Mouse (Mus musculus): ENCODE data around the gene Cysrt1.
"Not testable (repeated sequence)": the region's sequence is repeated elsewhere in the genome, so short reads cannot be mapped to it uniquely, and the experiment has no call there.

Gene Cysrt1

DNA sequence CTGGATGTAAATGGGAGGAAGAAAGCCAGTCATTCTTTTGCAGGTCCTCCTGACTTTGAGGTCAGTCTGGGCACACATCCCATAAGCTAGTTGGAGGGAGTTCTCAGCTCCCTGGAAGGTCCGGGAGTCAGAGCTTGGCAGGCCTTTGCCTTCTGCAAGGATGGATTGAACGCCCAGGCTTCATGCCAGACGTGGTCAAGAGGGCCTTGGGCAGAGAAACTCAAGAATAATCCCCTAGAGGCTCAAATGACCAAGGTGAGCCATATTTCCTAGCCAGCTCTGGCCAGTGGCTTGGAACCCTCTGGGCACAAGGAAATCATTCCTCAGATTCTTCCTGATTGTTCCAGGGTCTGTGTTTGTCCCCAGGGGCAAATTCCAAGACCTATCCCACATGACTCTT lies 22.6 kb upstream of the Cysrt1 start:
- DNase-seq (ENCODE audit: low spot score) = no peak

DNA sequence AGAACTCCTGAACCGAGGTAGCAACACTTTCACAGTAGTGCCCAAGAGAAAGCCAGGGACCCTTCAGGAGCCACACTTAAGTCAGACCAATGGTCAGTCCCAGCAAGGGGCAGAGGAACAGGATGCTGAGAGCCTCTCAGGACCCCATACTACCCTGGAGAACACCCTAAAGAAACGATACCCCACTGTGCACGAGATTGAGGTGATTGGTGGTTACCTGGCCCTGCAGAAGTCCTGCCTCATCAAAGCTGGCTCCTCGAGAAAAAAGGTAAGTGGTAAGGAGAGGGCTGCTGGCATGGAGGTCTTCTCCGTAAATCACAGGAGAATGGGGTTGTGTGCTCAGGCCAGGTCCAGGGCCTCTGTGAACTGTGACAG lies 22.0 kb upstream of the Cysrt1 start:
- no peak for DNase-seq (ENCODE audit: low spot score)

DNA sequence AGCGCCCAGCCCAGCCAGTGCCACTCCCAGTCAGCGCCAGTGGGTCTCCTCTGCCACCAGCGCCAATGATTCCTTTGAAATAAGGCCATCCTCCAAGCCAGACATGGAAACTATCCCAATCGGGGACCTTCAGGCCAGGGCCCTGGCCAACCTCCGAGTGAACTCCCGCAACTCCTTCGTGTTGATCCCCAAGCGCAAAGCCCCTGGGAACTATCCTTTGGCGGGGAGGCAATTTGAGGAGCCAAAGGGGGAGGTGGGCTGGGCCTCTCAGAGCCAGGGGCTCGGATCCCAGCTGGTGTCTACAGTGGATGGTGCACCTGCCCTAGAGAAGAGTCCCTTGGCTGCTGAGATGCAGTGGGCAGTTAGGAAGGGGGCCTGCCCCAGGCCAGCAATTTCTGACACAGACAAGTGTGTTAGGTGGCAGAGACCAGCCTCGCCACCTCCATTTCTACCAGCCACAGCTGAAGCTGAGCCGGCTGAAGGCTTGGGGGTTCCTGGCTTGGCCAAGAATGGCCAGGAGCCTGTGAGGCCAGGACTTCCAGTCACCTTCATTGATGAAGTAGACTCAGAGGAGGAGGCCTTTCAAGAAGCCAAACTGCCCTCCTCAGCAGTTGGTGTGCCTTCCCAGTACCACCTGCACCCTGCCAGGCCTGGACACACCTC lies 21.5 kb upstream of the Cysrt1 start:
- DNase-seq (ENCODE audit: low spot score) = no peak

DNA sequence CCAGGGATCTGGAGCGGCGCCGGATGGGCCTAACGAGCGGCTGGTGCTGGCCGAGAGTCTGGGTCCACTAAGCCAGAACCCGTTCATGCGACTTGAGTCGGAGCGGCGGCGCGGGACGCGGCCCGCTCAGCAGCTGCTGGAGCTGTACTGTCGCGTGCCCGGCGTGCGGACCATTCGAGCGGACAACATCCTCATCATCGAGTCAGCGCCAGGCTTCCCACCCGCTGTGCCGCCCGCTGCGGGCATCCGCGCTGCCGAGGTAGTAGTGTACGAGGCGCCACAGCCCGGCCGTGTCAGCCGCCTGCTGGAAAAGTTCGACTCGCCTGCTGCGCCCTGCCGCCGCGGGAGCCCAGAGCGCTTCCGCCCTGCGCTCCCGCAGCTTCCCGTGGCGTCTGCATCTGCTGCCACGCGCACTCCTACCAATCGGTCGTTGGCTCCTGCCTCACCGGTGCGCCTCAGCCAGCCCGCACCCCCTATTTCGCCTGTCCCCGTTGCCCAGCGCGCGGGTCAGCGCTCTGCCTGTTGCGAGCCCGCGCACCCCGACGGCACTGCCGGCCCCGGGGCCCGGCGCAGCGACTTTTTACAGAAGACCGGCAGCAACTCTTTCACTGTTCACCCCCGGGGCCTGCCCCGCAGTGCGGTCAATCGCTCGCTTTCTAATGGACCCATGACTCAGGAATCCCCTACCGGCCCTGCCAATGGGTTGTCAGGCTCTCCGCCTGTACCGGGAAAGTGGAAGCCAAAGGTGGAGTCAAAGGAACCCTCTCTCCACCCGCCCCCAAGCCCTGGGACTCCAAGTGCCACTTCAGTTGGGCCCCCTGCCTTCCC lies 20.8 kb upstream of the Cysrt1 start:
- DNase-seq (ENCODE audit: low spot score) = peak; percentile 72

DNA sequence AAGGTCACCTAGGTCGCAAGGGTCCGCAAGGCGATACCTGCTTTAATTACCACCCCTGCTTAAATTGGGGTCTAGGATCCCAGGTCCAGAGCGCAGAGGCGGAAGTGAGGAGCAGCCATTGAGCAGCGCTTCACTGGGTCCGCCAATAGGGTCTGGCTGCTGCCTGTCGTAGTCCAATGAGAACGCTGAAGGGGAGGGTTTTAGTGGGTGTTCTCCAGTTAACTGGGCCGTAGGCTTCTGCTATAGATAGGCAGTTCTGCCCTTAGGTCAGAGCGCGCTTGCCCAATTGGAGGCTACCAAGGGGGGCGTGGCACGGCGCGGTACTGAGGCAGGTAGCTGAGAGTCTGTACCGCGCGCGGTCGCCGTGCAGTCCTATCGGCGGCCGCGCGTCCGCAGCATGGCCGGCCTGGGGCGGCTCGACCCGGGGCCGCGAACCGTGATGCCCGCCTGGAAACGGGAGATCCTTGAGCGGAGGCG lies 20.1 kb upstream of the Cysrt1 start, which contains the start of gene Tprn:
Tprn (plus strand) TSS at position 328 of the 477 bp plus-strand sequence.
- DNase-seq (ENCODE audit: low spot score) = peak; percentile 93

DNA sequence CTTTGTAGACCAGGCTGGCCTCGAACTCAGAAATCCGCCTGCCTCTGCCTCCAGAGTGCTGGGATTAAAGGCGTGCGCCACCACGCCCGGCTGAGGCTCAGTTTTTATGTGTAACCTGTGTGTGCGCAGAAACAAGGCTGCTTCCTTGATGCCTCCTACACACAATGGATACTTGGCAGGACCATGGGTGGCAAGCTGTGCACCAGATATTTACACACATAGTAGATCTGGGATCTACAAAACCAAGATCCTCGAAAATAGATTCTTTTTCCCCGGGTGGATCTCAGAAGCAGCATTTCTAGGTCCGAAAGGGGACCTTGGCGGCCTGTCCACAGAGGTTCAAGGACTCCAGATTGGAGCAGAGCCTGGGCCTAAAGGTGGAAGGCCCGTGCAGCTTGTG lies 19.6 kb upstream of the Cysrt1 start:
- no peak for DNase-seq (ENCODE audit: low spot score)

DNA sequence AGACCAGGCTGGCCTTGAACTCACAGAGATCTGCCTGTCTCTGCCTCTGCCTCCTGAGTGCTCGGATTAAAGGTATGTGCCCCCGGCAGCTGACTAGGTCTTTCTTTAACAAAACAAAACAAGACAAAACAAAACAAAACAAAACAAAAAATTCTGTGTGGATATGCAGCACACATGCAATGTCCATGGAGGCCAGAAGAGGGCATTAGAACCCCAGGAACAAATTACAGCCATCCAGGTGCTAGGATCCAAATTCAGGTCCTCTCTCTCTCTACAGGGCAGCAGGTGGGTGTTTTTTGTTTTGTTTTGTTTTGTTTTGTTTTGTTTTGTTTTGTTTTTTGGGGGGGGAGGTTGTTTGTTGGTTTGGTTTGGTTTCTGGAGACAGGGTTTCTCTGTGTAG lies 16.6 kb upstream of the Cysrt1 start:
- peak; percentile 20 for DNase-seq (ENCODE audit: low spot score)

DNA sequence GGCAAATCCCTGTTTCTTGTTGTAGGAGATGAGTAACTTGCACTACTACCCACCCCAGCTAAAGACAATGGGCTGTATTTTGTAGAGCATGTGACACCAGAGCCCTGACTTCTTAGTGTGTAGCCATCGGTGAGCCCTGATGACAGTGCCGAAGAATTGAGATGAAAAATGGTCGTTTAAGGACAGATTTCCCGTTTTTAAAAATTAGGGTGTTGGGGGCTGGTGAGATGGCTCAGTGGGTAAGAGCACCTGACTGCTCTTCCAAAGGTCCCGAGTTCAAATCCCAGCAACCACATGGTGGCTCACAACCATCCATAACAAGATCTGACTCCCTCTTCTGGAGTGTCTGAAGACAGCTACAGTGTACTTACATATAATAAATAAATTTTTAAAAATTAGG lies 15.0 kb upstream of the Cysrt1 start:
- DNase-seq (ENCODE audit: low spot score) = not testable (repeated sequence)

DNA sequence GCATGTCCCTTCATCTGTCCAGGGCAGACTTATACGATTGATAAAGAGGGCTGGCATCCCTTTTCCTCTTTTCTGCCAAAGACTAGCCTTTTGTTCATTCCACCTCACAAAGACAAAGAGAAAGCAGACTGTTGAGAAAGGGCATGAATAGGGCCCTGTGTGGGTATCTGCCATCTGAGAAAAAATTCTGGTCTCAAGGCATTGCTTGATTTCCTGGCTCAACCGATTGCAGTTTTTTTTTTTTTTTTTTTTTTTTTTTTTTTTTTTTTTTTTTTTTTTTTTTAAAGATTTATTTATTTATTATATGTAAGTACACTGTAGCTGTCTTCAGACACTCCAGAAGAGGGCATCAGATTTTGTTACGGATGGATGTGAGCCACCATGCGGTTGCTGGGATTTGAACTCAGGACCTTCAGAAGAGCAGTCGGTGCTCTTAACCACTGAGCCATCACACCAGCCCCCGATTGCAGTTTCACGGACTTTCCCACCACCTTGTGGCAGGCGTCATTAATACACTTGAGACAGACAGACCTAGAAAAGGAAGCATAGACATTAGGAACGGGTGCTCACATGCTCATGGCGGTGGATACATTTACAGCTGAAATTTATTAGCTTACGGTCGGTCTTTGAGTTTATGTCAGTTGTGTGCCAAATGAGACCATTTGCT lies 14.3 kb upstream of the Cysrt1 start:
- peak; percentile 73 for DNase-seq (ENCODE audit: low spot score)

DNA sequence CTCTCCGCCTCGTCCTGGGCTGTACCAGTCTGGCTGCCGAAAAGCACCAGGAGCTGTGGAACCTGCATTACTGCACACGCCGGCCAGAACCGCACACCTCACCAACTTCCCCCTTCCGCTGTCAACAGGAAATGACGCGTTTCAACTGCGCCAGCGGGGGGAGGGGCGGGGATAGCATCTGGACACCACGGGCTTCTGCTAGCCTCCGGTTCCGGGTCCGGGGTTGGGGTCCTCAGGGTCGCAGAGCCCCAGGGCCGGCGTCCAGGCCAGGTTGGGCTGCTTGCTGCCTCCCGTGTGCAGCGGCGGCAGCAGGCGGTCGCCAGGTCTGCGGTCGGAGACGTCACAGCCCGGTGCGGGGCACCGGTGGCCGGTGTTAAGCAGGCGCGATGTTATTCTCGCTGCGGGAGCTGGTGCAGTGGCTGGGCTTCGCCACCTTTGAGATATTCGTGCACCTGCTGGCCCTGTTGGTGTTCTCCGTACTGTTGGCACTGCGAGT lies 13.1 kb upstream of the Cysrt1 start, which contains the start of gene Tmem203:
Tmem203 (plus strand) TSS at position 156 of the 496 bp plus-strand sequence.
- peak; percentile 90 for DNase-seq (ENCODE audit: low spot score)

DNA sequence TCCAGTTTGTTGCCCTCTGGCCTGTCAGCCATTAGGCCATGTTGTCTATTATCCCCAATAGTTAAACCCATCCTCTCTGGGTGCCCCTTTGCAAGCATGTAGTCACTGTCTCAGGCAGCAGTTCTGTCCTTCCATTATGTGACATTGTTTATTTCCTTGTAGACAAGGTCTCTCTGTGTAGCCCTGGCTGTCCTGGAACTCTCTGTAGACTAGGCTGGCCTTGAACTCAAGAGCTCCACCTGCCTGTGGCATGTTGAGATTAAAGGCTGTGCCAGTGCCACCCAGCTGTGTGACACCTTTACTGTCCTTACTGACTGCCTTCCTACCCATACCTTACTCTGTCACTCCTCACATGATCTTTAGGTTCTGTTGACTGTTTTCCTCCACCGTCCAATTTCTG lies 10.1 kb upstream of the Cysrt1 start:
- DNase-seq (ENCODE audit: low spot score) = peak; percentile 33

DNA sequence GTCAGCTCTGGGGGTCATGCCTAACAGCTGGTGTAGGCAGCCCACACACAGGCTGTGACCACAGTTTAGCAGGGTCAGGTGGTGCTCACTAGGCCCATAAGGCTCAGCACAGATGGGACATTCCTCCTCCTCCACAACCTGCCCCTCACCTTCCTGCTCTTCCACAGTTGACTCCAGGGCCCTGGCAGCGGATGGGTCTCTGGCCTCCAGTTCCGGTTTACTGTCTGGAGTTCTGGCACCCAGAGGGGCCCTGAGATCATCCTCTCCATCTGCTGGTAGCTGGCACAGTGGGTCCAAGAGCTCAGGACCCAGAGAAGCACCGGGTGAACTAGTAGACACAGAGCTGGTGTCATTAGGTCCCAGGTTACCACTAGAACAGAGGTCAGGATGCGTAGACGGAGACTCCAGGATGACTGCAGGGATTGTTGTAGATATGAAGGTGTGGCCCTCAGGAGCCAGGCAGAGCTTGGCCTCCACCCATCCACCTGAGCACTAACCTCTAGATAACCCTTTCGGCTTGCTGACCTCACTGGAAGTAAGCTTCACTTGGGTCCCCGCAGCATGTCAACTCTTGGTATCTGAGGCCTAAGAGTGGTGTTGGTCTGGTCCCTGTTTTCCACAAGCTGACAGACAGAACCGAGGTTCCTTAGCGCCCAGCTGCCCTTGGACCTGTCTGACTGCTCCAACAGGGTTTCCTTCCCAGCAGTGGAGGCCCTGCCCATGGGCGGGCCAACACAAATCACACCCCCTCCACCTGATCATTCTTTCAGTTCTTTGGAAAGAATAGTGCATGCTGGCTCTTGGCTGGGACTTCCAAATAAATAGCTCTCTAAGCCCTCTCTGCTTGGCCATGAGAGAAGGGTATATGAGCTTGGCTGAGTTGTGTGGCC lies 4.2 kb upstream of the Cysrt1 start, which contains the start of gene AL732309.1:
AL732309.1 (minus strand) TSS at position 681 of the 890 bp plus-strand sequence.
- no peak for DNase-seq (ENCODE audit: low spot score)

DNA sequence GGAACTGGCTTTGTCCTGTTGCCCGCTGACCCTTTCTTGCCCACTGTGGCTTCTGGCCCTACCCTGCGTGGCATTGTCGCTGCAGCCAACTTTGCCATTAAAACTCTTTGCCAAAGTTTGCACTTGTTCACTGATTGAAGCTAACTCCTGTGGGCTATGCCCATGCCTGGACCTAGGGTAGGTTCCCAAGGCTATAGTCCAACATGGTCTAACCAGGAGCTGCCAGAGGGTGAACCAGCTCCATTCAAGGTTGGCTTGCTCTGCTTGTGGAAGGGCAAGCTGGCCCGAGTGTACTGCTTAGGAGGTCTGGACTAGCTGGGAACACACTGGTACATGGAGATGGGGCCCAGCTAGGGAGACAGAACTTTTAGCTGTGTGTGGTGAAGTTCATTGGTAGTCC lies 1.9 kb upstream of the Cysrt1 start:
- DNase-seq (ENCODE audit: low spot score) = no peak

DNA sequence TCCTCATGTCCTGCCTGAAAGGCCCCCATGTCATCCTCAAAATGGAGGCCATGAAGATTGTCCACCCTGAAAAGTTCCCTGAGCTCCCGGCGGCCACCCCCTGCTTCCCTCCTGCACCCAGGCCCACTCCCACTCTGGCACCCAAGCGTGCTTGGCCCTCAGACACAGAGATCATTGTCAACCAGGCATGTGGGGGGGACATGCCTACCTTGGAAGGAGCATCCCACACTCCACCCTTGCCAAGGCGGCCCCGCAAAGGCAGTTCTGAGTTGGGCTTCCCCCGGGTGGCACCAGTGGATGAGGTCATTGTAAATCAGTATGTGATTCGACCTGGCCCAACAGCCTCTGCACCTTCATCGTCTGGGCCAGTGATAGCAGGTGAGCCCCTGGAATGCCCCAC lies 1.1 kb upstream of the Cysrt1 start:
- no peak for DNase-seq (ENCODE audit: low spot score)

DNA sequence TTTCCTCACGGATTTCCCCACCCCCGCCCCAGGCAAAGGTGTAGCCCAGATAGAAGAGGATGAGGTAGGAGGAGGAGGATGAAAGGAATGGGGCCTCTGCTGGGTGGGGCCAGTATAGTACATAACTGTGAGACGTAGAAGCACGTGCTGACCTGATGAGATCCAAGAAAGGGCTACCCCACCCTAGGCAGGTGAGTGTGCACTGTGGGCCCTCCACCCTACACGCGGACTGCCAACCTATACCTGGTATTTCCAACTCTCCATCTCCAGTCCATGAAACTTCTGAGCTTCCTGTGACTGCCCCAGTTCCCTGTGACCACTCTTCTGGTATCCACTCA lies 845 bp downstream of the Cysrt1 start:
- DNase-seq (ENCODE audit: low spot score) = no peak

DNA sequence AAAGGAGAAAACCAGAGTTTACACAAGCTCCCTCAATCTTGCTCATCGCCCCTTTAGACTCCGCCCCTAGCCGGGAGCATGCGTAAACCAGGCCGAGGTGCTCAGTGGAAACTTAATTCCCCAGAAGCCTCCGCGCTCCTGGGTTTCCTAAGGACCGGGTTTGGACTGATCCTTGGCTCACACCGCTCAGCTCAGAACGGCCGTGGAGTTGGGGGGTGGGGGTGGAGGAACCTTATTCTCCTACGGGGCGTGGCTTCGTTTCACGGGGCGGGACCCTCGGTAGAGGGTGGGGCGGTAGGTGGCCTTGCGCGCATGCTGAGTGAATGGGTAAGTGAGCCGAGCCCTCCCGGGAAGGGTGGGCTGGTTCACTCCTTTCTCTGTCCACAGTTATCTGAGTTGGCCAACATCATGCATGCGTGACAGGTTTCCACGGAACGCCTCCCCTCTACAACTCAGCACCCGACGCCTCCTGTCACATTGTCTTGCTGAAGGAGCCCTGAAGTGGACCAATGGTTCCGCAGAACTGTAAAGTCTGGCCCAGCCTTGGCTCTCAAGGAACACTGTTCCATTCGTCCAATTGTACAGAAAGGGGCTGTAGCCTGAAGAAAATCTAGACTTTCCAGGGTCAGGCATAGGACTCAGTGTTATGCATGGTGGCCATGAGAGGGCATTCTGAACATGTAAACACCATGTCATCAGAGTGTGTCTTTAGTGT lies 1.4 kb downstream of the Cysrt1 start:
- DNase-seq (ENCODE audit: low spot score) = peak; percentile 52

DNA sequence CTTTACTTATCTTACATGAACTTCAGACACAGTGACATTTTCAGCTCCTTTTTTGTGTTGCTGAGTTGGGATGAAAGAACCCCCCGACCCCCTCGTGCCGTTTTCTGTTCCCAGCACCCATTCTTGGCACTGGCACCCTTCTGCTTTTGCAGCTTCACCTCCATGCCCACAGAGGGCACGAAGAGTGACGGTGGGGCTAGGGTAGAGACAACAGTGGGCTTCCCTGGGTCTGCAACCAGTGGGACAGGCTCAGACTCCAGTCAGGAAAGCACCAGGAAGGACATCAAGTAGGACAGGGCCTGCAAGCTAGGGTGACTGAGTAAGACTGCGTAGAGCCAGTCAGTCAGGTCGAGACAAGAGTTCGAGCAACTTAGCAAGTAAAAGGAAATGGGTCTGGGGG lies 1.9 kb downstream of the Cysrt1 start:
- no peak for DNase-seq (ENCODE audit: low spot score)

DNA sequence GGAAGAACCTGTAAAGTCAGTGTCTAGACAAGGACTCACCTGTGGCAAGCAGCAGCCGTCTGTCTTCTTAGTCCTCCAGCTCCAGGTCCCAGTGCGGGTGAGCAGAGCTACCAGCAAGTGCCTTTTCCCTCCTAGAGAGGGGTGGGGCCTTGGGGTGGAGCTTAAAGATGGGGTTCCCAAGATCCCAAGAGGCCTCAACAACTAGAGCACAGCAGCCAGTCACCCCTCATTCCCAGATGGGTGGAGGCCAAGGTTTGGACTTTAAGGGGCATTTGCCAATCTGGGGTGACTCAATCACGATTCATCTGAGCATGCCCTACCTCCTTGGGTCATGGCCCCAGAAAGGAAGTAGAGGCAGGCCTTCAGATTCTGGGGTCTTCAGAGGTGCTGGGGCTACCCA lies 2.5 kb downstream of the Cysrt1 start:
- no peak for DNase-seq (ENCODE audit: low spot score)

DNA sequence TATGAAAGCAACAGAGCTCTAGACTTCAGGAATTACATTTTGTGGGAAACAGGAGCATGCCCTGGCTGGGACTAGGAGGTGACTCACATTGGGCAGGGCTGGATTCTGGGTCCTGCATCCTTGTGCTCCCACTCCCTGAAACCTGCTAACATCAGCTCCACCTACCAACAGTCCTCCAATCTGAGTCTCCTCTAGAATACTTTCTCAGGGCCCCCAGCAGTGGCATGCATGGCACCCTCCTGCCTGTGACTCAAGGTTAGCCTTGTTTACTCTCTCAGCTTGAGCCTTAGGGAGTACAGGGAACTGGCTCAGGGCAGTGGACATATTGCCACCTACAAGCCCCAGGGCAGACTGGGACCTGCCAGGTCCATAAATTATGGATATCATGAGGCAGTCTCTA lies 4.1 kb downstream of the Cysrt1 start:
- DNase-seq (ENCODE audit: low spot score) = no peak

DNA sequence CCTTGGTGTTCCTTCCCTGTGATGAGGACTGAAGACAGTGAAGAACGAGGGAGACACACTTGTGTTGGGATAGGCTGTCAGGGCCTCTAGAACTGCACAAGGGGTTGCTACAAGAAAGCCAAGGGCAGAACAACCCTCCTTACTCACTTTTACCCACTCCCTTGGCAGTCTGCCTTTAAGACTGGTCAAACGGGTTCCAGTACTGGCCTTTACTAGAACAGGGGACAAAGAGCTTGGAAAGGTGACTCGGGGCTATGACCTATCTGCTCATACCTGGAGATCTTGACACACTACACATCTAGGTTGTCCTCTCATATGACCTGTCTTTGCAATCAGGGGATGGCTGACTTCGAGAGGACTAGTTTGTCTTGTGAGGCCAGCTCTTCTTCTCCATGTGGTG lies 4.7 kb downstream of the Cysrt1 start:
- DNase-seq (ENCODE audit: low spot score) = no peak

DNA sequence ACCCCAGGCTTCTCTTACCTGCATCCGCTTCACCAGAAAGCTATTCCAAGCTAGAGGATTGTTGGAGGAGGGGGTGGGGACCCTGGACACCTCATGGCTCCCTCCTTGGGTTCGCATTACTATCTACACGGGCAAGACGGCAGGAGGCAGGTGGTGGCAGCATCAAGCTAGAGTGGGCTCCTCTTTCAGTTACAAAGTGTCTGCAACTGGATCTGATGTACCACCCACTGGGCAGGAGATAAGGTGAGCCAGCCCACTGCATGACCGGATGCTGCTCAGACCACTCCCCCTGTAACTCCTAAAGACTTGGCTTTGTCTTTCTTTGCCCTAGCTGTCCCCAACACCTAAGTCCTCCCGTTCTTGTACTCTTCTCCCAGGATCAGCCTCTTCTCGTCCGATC lies 5.6 kb downstream of the Cysrt1 start, which contains the start of gene Rnf224:
Rnf224 (minus strand) TSS at position 174 of the 400 bp plus-strand sequence.
- no peak for DNase-seq (ENCODE audit: low spot score)

Data from T-cell, adult 2 months (primary cell).